Mouse (Mus musculus): ENCODE results near the gene Ppargc1a.

The Ppargc1a gene

GRCm38 (mm10) chr5:51412303-51413117 lies 155.0 kb downstream of the Ppargc1a start:
- DNase-seq (ENCODE audit: low read depth): peak; percentile 6

- DNase-seq (ENCODE audit: low read depth): no peak
Measured at GRCm38 (mm10) chr5:51410006-51410405, 157.5 kb downstream of the Ppargc1a start.

GRCm38 (mm10) chr5:51406406-51406805 lies 161.1 kb downstream of the Ppargc1a start:
- DNase-seq (ENCODE audit: low read depth): no peak

Measured in fibroblast of lung, adult 2 months (primary cell).